Mouse (Mus musculus): Measurements from ENCODE around the gene Dpep2nb.

The Dpep2nb gene

GRCm38 (mm10) chr8:105959350-105959749, 46.4 kb downstream of the Dpep2nb start:
- peak; percentile 75 for DNase-seq

GRCm38 (mm10) chr8:105957813-105958212, 48.0 kb downstream of the Dpep2nb start:
- no peak for DNase-seq

- DNase-seq, result no peak
Measured at GRCm38 (mm10) chr8:105956556-105956955, 49.2 kb downstream of the Dpep2nb start.

- no peak for DNase-seq
Measured at GRCm38 (mm10) chr8:105951057-105951659, 54.6 kb downstream of the Dpep2nb start.

GRCm38 (mm10) chr8:105949350-105949749, 56.4 kb downstream of the Dpep2nb start:
- DNase-seq, result no peak

All from cerebellum, adult 8-10 months (tissue).